Mouse (Mus musculus) liver, embryonic 13.5 days (tissue): ENCODE results near the gene Actg2. TPM values are rescaled to one million over a fixed set of nuclear protein-coding genes. Genes with fewer than 3 reads are reported as not detected.

Experiments used
- ATAC-seq: fragments of 200-750 bp; cut with Nextera tagmentation; 2 replicates; pipeline ENCODE4 v1.8.0; 2017; ENCODE audit warnings: low read depth, mild to moderate bottlenecking, moderate number of reproducible peaks, moderate library complexity
- DNase-seq: peaks from one replicate; pipeline ENCODE4 v3.0.0; 2022
- H3K27ac ChIP-seq: fragments of 300-500 bp; sonication (generic); 2 replicates; pipeline ENCODE4 v1.5.1; 2015; ENCODE audit warnings: moderate library complexity, mild to moderate bottlenecking, inconsistent platforms
- H3K27me3 ChIP-seq: fragments of 300-500 bp; sonication (generic); 2 replicates; pipeline ENCODE4 v1.6.1; 2015; ENCODE audit warnings: mild to moderate bottlenecking, inconsistent platforms
- H3K36me3 ChIP-seq: fragments of 300-500 bp; sonication (generic); 2 replicates; pipeline ENCODE4 v1.6.1; 2015; ENCODE audit warnings: mild to moderate bottlenecking, inconsistent platforms
- H3K4me1 ChIP-seq: fragments of 300-500 bp; sonication (generic); replicated peaks from 2 replicates; pipeline ENCODE4 v1.6.1; 2015; ENCODE audit warnings: inconsistent platforms
- H3K4me2 ChIP-seq: fragments of 300-500 bp; sonication (generic); 2 replicates; pipeline ENCODE4 v1.6.1; 2015; ENCODE audit warnings: inconsistent platforms, mild to moderate bottlenecking, moderate library complexity
- H3K4me3 ChIP-seq: fragments of 300-500 bp; sonication (generic); replicated peaks from 2 replicates; pipeline ENCODE4 v1.5.1; 2015; ENCODE audit warnings: mild to moderate bottlenecking, inconsistent platforms
- H3K9ac ChIP-seq: fragments of 300-500 bp; sonication (generic); 2 replicates; pipeline ENCODE4 v1.6.1; 2015; ENCODE audit warnings: mild to moderate bottlenecking, inconsistent platforms
- H3K9me3 ChIP-seq: fragments of 300-500 bp; sonication (generic); replicated peaks from 2 replicates; pipeline ENCODE4 v1.6.1; 2016; ENCODE audit warnings: inconsistent platforms
- WGBS: fragments of 180-500 bp; shearing (Covaris S2); methylation state at CpG from one replicate; pipeline ENCODE4 v1.1.7; 2015; ENCODE audit not compliant: insufficient replicate concordance; 5-methylcytosine and 5-hydroxymethylcytosine counted together
- polyA plus RNA-seq: library from polyadenylated mRNA; unstranded; fragments of >200 nt; fragmentation: Nextera tagmentation; extraction: Ambion mirVana; gene quantifications from 2 replicates; pipeline ENCODE4 v1.2.1, GENCODE M21; 2015

Gene Actg2
- polyA plus RNA-seq, 1 experiment from 2014 or later: 6.1 TPM

DNA sequence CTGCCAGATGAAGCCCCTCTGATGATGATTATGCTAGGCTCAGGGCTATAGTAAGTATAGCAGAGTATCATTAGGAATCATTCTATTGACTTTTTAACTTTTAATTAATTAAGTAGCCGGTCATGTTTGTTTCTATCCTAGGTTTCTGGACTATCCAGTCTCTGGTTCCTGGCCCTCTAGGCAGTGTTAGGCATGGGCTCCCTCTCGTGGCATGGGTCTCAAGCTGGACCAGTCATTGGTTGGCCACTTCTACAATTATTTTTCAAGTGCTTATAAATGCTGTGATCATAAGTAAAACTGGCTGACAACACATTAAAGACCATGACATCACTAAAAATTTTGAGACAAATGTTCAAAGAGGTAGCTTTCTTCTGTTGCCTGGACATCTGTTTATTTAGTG, 25.9 kb downstream of the Actg2 start:
- H3K27me3 ChIP-seq: no peaks in the 10 kb centered on the region
- WGBS: 61% methylated on average over 2 of the region's 2 CpGs
- no peak overlapping the region for H3K4me3 ChIP-seq
- no peak overlapping the region for H3K9ac ChIP-seq
- ATAC-seq: no peak
- no peak overlapping the region for H3K27ac ChIP-seq
- H3K36me3 ChIP-seq: no peaks in the 10 kb centered on the region
- H3K9me3 ChIP-seq: no peaks in the 10 kb centered on the region
- H3K4me1 ChIP-seq: peaks cover 18% of the 10 kb centered on the region
- H3K4me2 ChIP-seq: no peak overlapping the region
- DNase-seq: no peak

DNA sequence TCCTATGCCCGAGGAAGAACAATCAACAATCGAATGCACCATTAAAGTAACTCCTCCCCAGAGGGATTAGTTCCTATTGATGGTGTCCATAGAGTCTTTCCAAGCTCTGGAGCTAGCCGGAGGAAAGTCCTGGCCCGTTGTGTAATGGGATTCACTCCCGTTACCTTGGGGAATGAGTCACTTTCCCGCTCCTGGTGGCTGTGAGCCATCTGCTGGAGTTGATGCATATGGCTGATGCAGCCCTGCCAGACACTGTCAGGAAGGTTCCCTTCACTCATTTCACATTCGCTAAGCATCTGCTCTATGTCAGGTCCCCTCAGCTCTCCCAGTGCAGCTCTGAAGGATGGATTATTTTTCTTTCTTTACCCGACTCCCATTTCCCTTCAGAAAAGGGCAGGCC, 26.6 kb downstream of the Actg2 start:
- DNase-seq: no peak
- no peak overlapping the region for H3K9ac ChIP-seq

DNA sequence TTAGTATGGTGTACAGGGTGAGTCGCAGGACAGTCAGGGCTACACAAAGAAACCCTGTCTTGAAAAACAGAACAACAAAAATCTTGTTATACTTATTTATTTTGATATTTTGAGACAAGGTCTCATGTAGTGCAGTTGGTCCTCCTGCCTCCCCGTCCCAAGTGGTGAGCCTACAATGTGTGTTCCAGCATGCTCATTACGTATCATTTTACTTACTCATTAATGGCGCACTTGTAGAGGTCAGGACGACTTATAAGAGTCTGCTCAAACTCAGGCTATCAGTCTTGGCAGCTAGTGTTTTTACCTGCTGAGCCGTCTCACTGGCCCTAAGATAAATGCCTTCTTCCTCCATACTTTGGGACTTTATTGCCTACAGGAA, 28.9 kb downstream of the Actg2 start:
- Histone ChIP-seq H3K9ac (peak overlapping the region; percentile 85), H3K4me3 (peak overlapping the region; percentile 85), H3K4me2 (peak overlapping the region; percentile 91), H3K27ac (peak overlapping the region; percentile 99), H3K36me3 (no peaks in the 10 kb centered on the region), H3K27me3 (no peaks in the 10 kb centered on the region), H3K9me3 (no peaks in the 10 kb centered on the region), H3K4me1 (peaks cover 44% of the 10 kb centered on the region)
- DNase-seq: no peak
- ATAC-seq: peak; percentile 4; the same call in 1 of the 2 replicates
- 19% methylated on average over 6 of the region's 6 CpGs for WGBS

More for the DNA sequence above, 26.6 kb downstream of the Actg2 start:
- 47% methylated on average over 8 of the region's 8 CpGs for WGBS
- Histone ChIP-seq H3K27ac (no peak overlapping the region), H3K9me3 (no peaks in the 10 kb centered on the region), H3K4me1 (peaks cover 26% of the 10 kb centered on the region), H3K36me3 (no peaks in the 10 kb centered on the region), H3K4me3 (no peak overlapping the region), H3K4me2 (no peak overlapping the region), H3K27me3 (no peaks in the 10 kb centered on the region)
- no peak for ATAC-seq

DNA sequence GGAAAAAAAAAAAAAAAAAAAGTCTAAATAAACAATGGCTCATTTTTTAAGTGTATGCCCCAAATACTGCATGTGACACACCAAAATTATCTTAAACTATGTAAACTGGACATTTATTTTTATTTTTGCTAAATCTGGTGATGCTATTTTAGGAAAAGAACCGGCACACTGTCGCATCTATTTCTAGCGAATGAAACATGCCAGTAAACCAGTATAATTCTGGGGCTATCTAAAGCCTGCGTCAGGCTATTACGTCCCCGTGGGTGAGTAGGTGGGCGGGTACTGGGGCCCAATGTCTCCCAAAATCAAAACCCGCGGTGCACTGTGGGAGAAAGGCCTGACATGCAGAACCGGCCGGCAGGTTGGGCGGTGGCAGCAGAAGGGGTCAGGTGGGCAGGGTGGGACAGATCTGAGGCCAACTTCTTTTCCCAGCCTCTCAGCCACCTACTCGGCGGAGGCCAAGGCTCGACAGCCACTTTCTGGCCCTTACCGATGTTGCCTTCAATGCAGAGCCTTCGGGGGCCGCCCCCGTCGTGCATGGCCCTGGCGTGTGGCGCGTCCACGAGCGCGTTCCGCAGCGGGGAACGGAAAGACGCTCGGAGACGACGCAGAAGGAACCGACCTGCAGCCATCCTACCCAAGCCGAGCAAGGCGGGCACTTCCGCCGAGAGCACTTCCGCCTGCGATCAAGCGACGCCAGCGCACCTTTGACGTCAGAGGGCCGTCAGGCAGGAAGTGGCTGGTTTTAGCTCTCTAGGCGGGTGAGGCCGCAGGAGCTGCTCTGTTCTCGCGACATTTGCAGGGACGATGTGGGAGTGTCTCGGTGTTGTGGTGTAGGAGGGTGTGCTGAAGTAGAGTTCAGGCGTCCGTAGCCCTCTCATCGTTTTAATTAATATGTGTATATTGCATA, 29.6 kb downstream of the Actg2 start, which contains the start of gene Dguok:
Gene Dguok (minus strand): TSS at position 712 of the 910 bp plus-strand sequence.
- peak; percentile 96 for DNase-seq
- Histone ChIP-seq H3K36me3 (0 out of 2 replicates have a peak, but pooled peaks cover 2% of the 10 kb centered on the region), H3K9me3 (no peaks in the 10 kb centered on the region), H3K4me3 (peak within 1 kb of the TSS; percentile 85), H3K4me2 (peak within 1 kb of the TSS; percentile 91), H3K4me1 (peaks cover 44% of the 10 kb centered on the region), H3K27ac (peak within 1 kb of the TSS; percentile 99), H3K27me3 (no peaks in the 10 kb centered on the region), H3K9ac (peak within 1 kb of the TSS; percentile 85)
- under 1% methylated on average over 54 of the region's 54 CpGs for WGBS
- peak; percentile 94 for ATAC-seq

DNA sequence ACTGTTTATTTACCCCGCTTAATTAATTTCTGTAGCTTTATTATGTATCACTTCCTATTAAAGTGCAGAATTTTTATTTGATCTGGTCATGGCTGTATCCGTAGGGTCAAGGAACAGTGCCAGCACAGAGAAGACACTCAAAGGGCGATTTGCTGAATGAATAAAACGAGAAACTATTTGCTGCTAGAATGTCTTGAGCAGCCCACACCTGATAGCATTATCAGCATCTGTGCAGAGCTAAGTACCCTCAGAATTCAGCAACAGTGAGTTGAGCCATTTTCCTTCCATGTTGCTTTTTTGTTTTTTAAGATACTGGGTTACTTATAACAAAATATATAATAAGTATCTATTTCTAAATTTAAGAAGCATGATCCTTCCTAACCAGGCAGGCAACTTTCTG, 30.5 kb downstream of the Actg2 start:
- Histone ChIP-seq H3K4me2 (peak overlapping the region; percentile 91), H3K9ac (peak overlapping the region; percentile 85), H3K4me3 (peak overlapping the region; percentile 85), H3K4me1 (peaks cover 44% of the 10 kb centered on the region), H3K27me3 (no peaks in the 10 kb centered on the region), H3K9me3 (no peaks in the 10 kb centered on the region), H3K36me3 (0 out of 2 replicates have a peak, but pooled peaks cover 2% of the 10 kb centered on the region), H3K27ac (peak overlapping the region; percentile 99)
- DNase-seq (peak; percentile 26), ATAC-seq (no peak)
- 42% methylated on average over 4 of the region's 4 CpGs for WGBS

DNA sequence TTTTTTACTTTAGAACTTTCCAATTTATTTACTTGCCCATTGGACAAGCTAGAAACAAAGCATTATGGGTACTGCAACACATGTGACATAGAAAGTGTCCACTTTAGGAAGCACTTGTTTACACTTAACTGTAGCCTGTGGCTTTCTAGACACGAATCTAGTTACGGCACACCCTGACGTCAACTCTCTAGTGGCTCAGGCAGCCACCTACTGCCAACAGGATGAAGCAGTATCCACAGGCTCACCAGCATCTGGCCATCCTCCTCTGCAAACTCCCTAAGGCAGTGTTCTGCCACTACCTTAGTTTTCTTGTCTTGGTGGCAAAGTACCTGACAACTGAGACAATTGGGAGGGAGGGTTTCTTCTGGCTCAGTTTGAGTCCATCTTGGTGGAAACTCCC, 32.7 kb downstream of the Actg2 start:
- Histone ChIP-seq H3K4me3 (no peak overlapping the region), H3K4me1 (peaks cover 44% of the 10 kb centered on the region), H3K4me2 (no peak overlapping the region), H3K27me3 (no peaks in the 10 kb centered on the region), H3K27ac (no peak overlapping the region), H3K36me3 (0 out of 2 replicates have a peak, but pooled peaks cover 8% of the 10 kb centered on the region), H3K9me3 (no peaks in the 10 kb centered on the region), H3K9ac (no peak overlapping the region)
- DNase-seq (no peak), ATAC-seq (no peak)
- 68% methylated on average over 3 of the region's 3 CpGs for WGBS

DNA sequence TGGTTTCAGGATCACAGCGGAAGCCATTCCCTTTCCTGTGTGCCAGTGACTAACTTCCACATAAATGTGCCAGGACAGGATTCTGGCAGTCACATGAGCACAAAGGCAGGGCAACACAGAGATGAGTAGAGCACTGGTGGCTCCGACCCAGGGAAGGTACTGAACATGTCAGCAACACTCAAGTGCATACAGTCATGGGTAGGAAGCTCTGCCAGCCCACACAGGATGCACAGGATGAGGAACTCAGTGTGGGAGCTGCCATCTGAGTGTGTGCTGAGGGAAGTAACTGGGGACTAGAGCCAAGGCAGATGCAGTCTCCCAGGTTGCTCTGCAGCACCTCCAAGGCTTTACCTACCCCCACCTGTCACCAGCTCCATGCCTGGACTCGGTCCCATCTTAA, 33.4 kb downstream of the Actg2 start:
- Histone ChIP-seq H3K9me3 (no peaks in the 10 kb centered on the region), H3K27ac (no peak overlapping the region; the same call in 1 of the 2 replicates), H3K4me2 (no peak overlapping the region), H3K27me3 (no peaks in the 10 kb centered on the region), H3K4me1 (peaks cover 44% of the 10 kb centered on the region), H3K4me3 (no peak overlapping the region), H3K9ac (no peak overlapping the region), H3K36me3 (0 out of 2 replicates have a peak, but pooled peaks cover 8% of the 10 kb centered on the region)
- 67% methylated on average over 3 of the region's 3 CpGs for WGBS
- DNase-seq (no peak), ATAC-seq (no peak)

DNA sequence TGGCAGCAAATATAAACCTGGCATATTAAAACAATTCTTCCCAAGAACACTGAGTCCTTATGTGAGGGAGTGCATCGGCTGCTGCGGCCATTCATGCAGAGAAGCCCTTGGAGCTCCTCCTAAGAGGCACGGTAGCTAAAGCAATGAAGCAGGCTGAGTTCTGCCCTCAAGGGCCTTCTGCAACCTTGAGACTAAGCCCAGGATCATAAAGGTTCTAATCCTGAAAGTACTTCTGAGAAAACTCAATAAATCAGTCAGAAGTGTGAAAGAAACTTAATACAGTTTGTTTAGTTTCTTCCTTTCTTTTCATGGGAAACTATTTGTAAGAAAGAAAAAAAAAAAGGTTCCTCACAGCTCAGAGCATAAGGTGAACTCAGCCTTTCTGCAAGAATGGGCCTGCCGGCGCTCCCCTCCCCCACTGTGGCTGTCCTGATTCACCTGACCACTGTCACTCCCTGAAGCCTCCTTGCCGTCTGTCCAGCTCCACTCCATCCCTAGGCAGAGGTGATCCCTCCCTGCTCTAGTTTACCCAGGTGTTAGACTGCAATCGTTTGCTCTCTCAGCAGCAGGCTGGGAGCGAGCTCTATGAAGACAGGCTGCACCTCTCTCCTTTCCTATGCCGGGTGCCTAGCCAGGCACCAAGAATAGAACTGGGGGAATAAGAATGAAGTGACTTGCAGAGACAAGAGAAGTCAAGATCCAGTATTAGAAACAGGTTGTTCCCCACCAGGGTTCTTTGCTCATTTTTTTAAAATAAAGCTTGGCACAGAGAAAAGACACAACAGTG, 34.3 kb downstream of the Actg2 start:
- no peak overlapping the region for H3K4me3 ChIP-seq
- H3K27me3 ChIP-seq: no peaks in the 10 kb centered on the region
- H3K27ac ChIP-seq: peak overlapping the region; percentile 10; the same call in 1 of the 2 replicates
- no peak overlapping the region for H3K9ac ChIP-seq
- 0 out of 2 replicates have a peak, but pooled peaks cover 10% of the 10 kb centered on the region for H3K36me3 ChIP-seq
- peaks cover 48% of the 10 kb centered on the region for H3K4me1 ChIP-seq
- no peaks in the 10 kb centered on the region for H3K9me3 ChIP-seq
- DNase-seq (no peak), ATAC-seq (no peak)
- WGBS: 66% methylated on average over 9 of the region's 9 CpGs
- no peak overlapping the region for H3K4me2 ChIP-seq

DNA sequence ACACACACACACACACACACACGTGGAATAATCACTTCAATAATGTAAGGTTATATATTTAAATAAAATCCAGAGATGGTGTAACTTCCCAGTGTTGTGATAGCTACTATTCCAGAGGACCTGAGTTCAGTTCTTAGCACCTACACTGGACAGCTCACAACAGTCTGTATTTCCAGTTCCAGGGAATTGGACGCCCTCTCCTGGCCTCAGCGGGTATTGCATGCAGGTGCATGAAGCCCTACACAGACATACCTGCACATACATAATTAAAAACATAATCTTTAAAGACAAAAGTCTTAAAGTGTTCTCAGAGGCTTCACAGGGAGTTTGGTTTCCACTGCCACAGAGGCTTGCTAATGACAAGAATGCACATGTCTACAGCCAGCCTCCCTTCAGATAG, 35.6 kb downstream of the Actg2 start:
- H3K4me1 ChIP-seq: peaks cover 43% of the 10 kb centered on the region

DNA sequence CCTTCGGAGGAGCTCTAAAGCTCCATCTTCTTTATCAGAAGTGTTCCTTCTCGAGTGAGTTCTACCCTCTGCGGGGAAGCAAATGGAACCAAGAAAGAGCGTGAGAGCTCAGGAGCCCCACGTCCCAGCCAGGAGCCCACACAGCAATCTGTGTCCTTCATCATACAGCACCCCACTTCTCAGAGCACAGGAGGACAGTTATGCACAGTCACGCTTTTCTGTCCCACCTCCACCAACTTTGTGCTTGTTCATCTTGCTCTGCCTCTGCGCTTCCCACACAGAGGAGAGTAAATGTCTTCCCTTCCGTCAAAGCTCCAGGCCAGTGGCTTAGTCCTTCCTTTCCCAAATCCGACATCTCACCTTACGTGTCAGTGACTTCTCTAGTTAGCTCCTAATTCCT, 37.0 kb downstream of the Actg2 start:
- no peak overlapping the region for H3K9ac ChIP-seq
- no peak overlapping the region for H3K4me2 ChIP-seq
- WGBS: 81% methylated on average over 10 of the region's 10 CpGs
- no peaks in the 10 kb centered on the region for H3K9me3 ChIP-seq
- no peak overlapping the region for H3K27ac ChIP-seq
- peaks cover 30% of the 10 kb centered on the region for H3K4me1 ChIP-seq
- peaks cover 18% of the 10 kb centered on the region; the same call in 1 of the 2 replicates for H3K36me3 ChIP-seq
- H3K4me3 ChIP-seq: no peak overlapping the region
- no peak for DNase-seq
- ATAC-seq: no peak
- no peaks in the 10 kb centered on the region for H3K27me3 ChIP-seq

More for the DNA sequence above, 35.6 kb downstream of the Actg2 start:
- 55% methylated on average over 3 of the region's 3 CpGs for WGBS
- Histone ChIP-seq H3K27ac (no peak overlapping the region), H3K4me3 (no peak overlapping the region), H3K9ac (no peak overlapping the region), H3K27me3 (no peaks in the 10 kb centered on the region), H3K36me3 (peaks cover 18% of the 10 kb centered on the region; the same call in 1 of the 2 replicates), H3K9me3 (no peaks in the 10 kb centered on the region), H3K4me2 (no peak overlapping the region)
- no peak for DNase-seq
- ATAC-seq: no peak
